Mouse (Mus musculus): ENCODE data around the gene Nynrin. TPM values are rescaled to one million over a fixed set of nuclear protein-coding genes. Genes with fewer than 3 reads are reported as not detected.
A peak's percentile ranks its signal among the peaks of the same experiment; 100 is the strongest.

Nynrin gene
- total and polyA plus RNA-seq, 3 experiments = 5.1 to 16.1 (median 7.2) TPM

DNA sequence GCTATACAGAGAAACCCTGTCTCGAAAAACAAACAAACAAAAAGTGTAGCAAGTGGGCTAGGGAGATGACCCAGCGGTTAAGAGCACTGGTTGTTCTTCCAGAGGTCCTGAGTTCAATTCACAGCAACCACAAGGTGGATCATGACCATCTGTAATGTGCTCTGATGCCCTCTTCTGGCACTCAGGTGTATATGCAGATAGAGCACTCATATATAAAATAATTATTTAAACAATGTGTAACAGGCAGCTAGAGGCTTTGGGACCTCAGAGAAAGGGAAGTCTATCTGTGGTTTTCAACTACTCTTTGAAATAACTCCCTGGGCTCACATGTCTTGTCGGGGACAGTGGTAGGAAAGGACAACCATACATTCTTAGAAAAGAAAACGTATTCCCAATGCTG is 15.1 kb upstream of the Nynrin start:
- no peak for DNase-seq

DNA sequence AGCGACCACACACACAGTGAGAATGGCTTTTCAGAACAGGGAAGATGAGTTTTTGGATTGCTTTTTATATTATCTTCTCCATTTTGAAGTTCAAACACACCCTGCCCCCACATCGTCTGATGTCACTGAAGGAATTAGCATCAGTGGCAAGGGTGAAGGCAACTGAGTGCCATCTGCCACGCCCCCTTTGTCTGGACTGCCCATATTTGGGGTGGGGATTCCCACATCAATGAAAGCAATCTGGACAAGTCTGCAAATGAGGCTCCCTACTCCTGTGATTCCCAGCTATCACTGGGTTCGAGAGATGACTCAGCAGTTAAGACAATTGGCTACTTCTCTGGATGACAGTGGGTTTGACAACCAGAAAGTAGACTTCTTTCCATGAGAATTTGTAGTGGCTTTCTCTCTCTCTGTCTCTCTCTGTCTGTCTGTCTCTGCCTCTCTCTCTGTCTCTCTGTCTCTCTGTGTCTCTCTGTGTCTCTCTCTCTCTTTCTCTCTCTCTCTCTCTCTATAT is 12.9 kb upstream of the Nynrin start:
- DNase-seq = no peak

DNA sequence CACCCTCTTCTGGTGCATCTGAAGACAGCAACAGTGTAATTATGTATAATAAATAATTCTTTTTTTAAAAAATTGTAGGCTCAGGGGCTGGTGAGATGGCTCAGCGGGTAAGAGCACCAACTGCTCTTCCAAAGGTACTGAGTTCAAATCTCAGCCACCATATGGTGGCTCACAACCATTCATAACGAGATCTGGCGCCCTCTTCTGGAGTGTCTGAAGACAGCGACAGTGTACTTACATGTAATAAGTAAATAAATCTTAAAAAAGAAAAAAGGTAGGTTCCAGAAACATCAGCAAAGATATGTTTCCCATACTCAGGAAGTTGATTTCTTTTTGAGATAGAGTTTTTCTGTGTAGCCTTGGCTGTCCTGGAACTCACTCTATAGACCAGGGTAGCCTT is 11.0 kb upstream of the Nynrin start:
- no peak for DNase-seq

DNA sequence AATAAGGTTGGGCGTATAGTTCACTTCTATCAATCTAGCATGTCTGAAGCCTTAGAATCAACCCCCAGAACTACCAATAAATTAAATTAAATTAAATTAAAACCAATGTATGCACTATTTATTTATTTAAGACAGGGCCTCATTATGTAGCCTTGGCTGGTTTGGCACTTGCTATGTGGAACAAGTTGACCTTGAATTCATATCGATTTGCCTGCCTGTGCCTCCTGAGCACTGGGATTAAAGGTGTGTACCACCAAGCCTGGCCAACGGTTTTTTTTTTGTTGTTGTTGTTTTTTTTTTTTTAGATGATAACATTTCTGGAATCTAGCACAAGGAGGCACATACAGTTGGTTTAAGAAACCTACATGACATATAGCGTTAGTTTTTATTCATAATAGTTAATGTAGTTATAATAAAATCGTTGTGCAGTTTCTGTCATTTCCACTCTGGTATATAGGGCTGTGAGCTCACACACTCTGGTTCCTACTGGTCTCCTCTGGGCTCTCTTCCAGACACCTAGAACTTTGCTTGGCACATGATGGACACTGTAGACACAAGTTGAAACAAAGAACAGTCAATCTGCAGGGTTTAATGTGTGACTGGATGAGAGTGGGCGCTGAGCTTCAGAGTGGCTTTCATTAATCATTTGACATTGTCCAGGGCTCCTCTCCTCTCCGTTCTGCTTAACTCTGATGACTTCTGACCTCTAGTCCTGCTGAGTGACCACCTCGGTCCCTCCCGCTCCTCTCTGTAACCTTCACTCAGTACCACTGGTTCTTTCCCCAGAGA is 8.1 kb upstream of the Nynrin start:
- DNase-seq = no peak

DNA sequence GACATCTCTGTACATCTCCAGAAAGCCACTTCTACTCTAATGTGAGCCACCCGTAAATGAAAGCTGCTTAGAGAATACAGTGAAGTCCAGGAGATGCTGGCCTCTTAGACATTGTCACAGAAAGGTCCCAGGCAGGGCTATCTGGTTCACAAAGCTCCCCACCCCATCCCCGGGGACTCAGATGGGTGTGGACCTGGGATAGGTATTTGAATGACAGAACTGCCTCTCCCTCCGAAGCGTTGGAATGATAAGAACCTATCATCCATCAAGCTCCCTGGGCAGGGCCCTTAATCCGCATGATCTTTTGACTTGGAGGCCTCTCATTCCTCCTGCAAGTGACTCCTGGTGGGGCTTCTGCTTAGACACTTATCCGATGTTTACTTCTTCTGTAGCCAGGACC is 2.9 kb upstream of the Nynrin start:
- no peak for DNase-seq

DNA sequence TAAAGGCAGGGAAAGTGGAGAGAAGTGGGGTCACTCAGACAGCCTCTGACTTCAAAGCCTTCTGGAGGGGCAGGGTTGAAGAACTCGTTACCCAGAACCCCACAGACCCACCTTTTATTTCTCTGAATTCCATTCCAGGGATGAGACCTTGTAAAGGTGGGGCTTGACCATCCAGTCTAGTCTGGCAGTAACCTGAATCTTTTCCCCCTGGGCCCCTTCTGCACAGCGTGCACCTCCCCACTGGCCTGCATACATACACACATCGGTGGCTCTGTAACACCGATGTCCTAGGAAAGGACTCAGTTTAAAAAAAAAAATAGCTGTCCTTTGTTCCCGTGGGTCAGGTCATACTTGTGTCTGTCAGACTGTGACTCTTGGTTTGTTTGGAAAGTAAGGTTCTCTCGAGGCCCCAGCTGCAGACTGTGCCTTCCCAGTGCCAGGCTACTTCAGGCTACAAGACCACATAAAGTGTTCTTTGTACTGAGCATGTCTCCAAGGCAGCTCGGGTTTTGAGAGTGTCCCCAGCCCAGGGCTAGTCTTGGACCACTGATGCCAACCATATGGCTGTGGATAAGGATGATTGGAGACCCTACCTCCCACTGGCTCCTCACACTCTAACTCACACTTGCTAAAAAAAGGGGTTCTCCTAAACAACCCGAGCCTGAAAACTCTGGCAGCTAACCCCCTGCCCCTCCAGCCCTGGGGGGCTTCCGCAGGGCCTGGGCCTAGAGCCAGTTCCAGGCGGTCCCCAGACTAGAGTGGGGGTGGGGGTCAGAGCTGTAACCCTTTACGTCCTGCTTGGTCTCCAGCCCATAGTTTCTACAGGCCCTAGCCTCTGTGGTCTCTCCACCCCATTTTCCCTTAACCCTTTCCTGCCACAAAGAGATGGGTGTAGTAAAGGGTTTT is 911 bp upstream of the Nynrin start:
- no peak for DNase-seq

- peak; percentile 20 for DNase-seq
Measured at GRCm38 (mm10) chr14:55854406-55855100, 743 bp downstream of the Nynrin start.

GRCm38 (mm10) chr14:55855101-55855561 is 1.3 kb downstream of the Nynrin start:
- peak; percentile 36 for DNase-seq

DNA sequence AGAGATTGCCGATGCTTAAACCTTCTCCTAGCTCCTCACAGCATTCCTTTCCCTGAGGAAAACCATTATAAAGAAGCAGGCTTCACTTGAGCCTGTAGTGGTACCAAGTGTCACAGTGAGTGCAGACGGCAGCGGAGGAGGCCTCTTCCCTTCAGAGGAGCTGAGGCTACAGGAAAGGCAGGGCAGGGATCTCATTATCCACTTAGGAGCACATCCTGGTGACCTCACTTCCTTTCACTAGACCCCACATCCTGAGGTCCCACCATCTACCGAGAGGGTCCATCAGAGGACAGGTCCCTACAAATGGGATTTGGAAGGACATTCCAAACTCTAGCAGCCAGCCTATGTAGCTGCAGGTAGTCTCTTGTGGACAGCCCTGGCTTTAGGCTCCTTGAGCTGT is 3.8 kb downstream of the Nynrin start:
- no peak for DNase-seq

DNA sequence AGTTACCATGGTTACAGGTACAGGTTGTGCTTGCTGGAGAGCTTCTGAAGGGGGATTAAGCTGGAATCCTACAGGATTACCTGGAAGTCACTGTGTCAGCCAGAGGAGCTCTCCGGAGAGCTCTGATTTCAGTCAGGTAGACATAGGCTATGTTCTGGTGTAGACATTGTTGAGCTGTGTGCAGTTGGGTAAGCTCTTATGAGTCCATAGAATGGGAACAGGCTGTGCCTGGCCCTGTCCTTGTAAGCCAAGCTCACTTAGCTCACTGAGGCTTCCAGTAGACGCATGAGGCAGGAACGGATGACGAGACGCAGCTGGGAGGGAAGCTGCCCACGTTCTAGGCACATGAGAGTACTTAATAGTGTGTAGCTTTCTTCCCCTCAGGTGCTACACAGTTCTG is 8.4 kb downstream of the Nynrin start:
- no peak for DNase-seq

GRCm38 (mm10) chr14:55862970-55863369 is 9.2 kb downstream of the Nynrin start:
- no peak for DNase-seq

- DNase-seq = peak; percentile 78
Measured at GRCm38 (mm10) chr14:55863773-55864172, 10.0 kb downstream of the Nynrin start.

DNA sequence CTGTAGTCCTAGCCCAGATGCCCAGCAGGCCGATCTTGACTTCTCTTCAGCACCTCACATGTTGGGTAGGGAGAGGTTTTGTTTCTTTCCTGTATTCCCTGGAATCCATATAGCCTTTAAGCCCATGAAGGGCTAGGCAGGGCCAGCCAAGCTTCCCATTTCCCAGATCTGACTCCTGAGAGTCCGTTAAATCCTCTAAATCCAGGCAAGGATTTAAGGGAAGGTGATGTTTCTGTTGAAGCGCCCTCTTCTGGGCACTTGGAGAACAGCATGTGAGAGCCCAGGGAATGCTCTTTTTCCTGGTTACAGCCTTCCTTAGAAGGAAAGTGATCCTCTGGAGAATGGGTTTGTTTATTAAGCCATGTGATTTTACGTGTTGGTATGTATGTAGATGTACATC is 13.2 kb downstream of the Nynrin start:
- peak; percentile 48 for DNase-seq

- DNase-seq = no peak
Measured at GRCm38 (mm10) chr14:55868230-55869026, 14.6 kb downstream of the Nynrin start.

DNA sequence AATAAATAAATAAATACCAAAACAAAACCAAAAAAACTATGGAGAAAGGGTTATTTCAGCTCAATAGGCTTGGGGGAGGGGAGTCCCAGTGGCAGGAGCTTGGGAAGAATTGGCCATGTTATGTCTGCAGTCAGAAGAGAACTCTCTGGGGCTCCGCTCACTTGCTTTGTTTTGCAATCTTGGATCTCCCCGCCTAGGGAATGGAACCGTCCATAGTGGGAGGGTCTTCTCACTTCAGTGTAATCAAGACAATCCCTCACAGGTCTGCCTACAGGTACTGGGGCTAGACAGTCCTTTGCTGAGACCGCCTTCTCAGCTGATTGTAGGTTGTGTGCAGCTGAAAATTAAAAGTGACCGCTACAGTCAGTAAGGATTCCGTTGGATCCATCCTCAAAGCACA is 15.7 kb downstream of the Nynrin start:
- DNase-seq = no peak

- DNase-seq = no peak
Measured at GRCm38 (mm10) chr14:55872039-55872438, 18.2 kb downstream of the Nynrin start.

DNA sequence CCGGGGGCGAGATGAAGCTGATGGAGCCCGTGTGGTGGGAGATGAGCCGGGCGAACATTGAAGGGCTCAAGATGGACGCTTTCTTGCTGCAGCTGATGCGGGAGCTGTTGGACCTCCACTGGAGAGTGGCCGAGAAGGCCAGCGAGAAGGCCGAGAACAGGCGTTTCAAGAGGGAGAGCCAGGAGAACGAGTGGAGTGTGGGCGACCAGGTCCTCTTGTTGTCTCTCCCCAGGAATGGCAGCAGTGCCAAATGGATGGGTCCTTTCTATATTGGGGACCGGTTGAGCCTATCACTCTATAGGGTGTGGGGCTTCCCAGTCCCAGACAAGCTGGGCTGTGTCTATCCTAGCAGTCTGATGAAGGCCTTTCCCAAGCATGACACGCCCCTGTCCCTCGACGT is 18.7 kb downstream of the Nynrin start:
- DNase-seq = no peak

DNA sequence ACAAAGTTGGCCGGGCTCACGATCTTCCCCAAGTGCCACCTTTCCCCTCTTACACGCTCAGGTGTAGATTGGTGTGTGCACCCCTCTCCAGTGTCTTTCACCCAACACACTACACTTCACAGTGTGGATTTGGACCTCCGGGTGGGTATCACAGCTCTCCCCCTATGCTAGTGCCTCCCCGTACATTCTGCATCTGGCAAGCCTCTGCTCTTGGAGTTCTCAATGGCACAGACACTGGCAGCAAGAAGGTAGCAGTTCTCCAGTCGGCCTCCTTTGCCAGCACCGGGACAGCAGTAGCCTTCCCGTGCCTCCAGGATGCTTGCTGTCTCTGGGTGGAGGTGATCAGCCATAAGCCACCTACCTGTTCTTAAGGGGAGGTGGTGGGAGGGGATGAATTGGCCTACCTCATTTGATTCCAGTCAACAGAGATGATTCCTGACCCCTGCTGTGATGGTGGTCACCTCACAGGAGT is 19.5 kb downstream of the Nynrin start:
- DNase-seq = no peak

DNA sequence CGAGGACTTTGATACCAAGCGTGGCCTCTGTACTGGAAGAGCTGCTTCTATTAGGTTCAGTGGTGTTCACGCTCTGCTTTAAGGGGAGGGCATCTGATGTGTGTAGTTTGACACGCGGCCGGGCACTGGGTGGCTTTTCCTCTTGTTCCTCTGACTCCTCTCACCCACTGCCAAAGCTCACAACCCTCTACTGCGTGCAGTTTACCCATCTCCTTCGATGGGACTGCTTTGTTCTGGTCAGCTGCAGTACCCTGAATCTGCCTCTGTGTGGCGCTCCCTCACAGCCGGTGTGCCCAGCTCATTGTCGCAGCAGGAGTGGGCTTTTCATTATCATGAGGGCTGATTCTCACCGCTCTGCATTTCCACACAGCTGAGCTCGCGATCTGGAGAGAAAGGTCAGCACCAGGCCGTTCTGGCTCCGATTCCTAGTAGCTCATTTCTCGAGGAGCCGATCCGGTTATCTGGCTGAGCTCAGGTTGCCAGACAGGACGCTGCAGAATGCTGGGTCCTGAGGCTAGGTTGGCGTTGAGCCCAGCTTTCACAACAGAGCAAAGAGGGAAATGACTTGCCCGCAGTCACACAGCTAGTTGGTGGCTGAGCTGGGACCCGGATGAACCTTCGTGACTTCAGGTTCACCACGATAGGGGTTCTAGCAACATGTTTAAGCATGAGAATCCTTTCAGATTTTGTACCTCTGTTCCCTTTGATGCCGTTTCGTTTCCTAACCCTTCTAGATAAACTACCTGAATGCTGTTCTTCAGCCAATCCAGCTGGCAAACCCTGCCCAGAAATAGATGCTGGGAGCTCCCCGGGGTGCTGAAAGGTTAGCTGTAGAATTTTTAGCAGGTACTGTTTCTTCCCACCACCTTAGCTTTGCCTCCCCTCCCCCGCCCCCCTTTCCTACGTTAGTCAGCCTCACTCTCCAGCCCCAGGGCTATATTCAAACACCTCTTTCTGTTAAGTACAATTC is 20.2 kb downstream of the Nynrin start:
- DNase-seq = peak; percentile 81

All from adrenal gland, adult 2 months (tissue).